Mouse (Mus musculus): ENCODE data around the gene Wdr72. TPM values are rescaled to one million over a fixed set of nuclear protein-coding genes. Genes with fewer than 3 reads are reported as not detected.

Gene Wdr72
- total RNA-seq, 2 experiments from 2014 or later: not detected

Other genes starting within 250 kb of the Wdr72 start
- under 1 TPM; 0.10 TPM for gene Unc13c, start 141.4 kb upstream of the Wdr72 start, total RNA-seq (2021)

All from gastrocnemius, postnatal 36 days (tissue).